Mouse (Mus musculus) cerebellum, adult 2 months (tissue): ENCODE measurements around the gene Gm49510.

Experiments
- CTCF ChIP-seq: fragments of 200-500 bp; IDR thresholded peaks from 2 replicates; pipeline ENCODE4 v1.5.1; 2011; ENCODE audit warnings: low read depth, mild to moderate bottlenecking, control low read depth, low read length, moderate library complexity, borderline replicate concordance; ENCODE audit not compliant: insufficient read depth
- POLR2A ChIP-seq: fragments of 200-500 bp; IDR thresholded peaks from 2 replicates; pipeline ENCODE4 v1.6.1; 2011; ENCODE audit warnings: low read length, control low read depth, borderline replicate concordance; ENCODE audit not compliant: insufficient read depth

DNA sequence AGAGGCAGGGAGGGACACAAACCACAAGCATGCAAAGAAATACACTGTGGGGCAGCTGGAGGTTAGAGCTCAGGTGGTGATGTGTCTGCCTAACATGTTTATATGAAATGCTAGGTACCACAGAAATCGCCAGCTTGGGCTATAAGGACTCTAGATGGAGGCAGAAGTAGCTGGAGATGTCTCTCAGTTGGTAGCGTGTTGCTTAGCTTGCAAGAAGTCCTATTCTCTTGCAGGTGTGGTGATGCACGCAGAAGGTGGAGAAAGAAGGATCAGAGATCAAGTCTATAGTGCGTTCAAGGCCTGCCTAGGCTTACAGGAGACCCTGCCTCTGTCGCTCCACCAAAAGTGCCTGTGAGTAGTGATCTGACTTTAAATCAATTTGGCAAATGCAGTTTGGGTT is 23.9 kb upstream of the Gm49510 start:
- TF ChIP-seq POLR2A (no peak), CTCF (no peak)
